Mouse (Mus musculus) small intestine, adult 2 months (tissue): ENCODE data around the gene Plekhg2.

Source experiments
- CTCF ChIP-seq: fragments of 200-500 bp; IDR thresholded peaks from 2 replicates; pipeline ENCODE4 v1.5.1; 2012; ENCODE audit warnings: low read depth, mild to moderate bottlenecking, control low read depth, inconsistent platforms, low read length, moderate library complexity, mixed read lengths; ENCODE audit not compliant: insufficient replicate concordance, insufficient read length; ENCODE audit errors: extremely low read depth
- POLR2A ChIP-seq: fragments of 200-500 bp; IDR thresholded peaks from 2 replicates; pipeline ENCODE4 v1.6.1; 2012; ENCODE audit warnings: low read depth, mild to moderate bottlenecking, control low read depth, inconsistent platforms, low read length, moderate library complexity

- TF ChIP-seq CTCF (no peak), POLR2A (no peak)
These were observed 12.5 kb downstream of the Plekhg2 start for GRCm38 (mm10) chr7:28359854-28360253.
